Mouse (Mus musculus) olfactory bulb, adult 2 months (tissue): Measurements from ENCODE around the gene Celf5.

ENCODE experiments used
- CTCF ChIP-seq: fragments of 200-500 bp; IDR thresholded peaks from 2 replicates; pipeline ENCODE4 v1.5.1; 2012; ENCODE audit warnings: low read depth, mild to moderate bottlenecking, low read length, moderate library complexity; ENCODE audit not compliant: insufficient read depth
- POLR2A ChIP-seq: fragments of 200-500 bp; IDR thresholded peaks from 2 replicates; pipeline ENCODE4 v1.6.1; 2012; ENCODE audit warnings: mild to moderate bottlenecking, low read depth, low read length, moderate library complexity; ENCODE audit not compliant: insufficient read depth

GRCm38 (mm10) chr10:81424246-81425051 is 58.1 kb downstream of the Celf5 start:
- TF ChIP-seq POLR2A (no peak), CTCF (no peak)
